Mouse (Mus musculus) liver, adult 2 months (tissue): ENCODE data around the gene Rdh12.

Source experiments
- CTCF ChIP-seq: fragments of 200-500 bp; IDR thresholded peaks from 2 replicates; pipeline ENCODE4 v1.5.1; 2011; ENCODE audit warnings: low read depth, low read length, control low read depth
- POLR2A ChIP-seq: fragments of 200-500 bp; IDR thresholded peaks from 2 replicates; pipeline ENCODE4 v1.6.1; 2011; ENCODE audit warnings: low read length, control low read depth; ENCODE audit not compliant: insufficient read depth; ENCODE audit errors: extremely low read depth

DNA sequence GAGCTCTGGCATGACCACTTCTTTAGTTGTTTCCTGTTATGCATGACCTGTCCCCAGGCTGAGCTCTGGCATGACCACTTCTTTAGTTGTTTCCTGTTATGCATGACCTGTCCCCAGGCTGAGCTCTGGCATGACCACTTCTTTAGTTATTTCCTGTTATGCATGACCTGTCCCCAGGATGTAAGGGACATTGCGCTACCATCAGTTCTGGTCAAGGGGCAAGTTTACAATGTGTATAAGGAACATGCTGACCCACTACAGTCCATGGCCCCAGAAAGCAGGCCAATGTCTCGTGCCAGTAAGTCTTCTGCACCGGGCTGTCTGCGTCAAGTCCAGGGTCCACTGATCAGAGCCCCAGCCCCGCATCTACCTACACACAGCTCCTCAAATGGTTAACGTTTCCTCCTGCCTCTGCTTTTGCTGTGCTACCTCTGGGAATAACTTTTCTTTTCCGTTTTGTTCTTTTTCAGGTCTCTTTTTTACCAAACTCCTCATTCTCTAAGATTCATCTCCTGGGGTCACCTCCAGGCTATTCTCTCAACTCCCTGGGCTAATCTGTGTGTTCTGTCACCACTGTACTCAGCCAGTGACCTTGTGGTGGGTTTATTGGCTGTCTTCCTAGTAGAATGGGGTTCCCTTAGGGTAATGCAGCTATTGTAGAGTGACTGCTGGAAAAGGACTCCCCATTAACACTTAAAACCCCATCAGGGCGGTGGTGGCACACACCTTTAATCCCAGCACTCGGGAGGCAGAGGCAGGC is 44.8 kb downstream of the Rdh12 start:
- no peak for TF ChIP-seq CTCF
- TF ChIP-seq POLR2A = no peak
